12 mouse cellular contexts compared by ENCODE assay signal in the genomic region with DNA sequence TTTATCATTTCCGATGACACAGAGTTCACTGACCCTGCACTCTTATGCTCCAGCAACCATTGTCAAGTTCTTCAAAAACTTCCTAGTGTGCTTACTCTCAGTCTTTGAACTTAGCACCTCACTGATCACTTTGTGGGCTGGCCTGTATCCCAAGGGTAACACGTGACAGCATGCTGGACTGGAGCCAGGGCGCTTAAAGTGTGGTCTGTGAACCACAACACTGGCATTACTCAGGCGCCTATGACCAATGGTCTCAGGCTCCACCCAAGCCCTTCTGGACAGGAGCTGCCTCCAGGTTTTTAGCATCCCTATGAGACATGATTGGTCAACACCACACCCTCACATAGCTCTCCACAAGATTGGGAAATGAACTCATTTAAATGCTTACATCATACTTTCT. TPM values are rescaled to one million over a fixed set of nuclear protein-coding genes. Genes with fewer than 3 reads are reported as not detected.
A peak's percentile ranks its signal among the peaks of the same experiment; 100 is the strongest.
DNase-seq lines count a peak whose midpoint lies in the region; ATAC-seq and TF ChIP-seq lines count a peak whose summit lies in the region.
"Had no signal": no experiment of that assay in that cellular context is flagged by ENCODE, and none has a peak within 500 bp of the region (broad histone marks: within the 10 kb centered on the region; RNA-seq: fewer than 3 reads in every experiment).

No protein-coding gene starts in this region.

- no peak overlapping the region for H3K27ac ChIP-seq in kidney, embryonic 14.5 days (ENCODE audit: low read depth, low read length)
- no peak overlapping the region for H3K27ac ChIP-seq in lung, postnatal 0 days (ENCODE audit: low read length)
- no peak overlapping the region for H3K27ac ChIP-seq in midbrain, embryonic 15.5 days
- H3K27ac ChIP-seq: hindbrain, embryonic 13.5 days; liver, embryonic 15.5 days had no signal

- no peaks in the 10 kb centered on the region for H3K27me3 ChIP-seq in kidney, embryonic 14.5 days (ENCODE audit: control insufficient read depth, insufficient read depth, low read length)
- no peaks in the 10 kb centered on the region for H3K27me3 ChIP-seq in lung, postnatal 0 days (replicated peaks; ENCODE audit: insufficient read depth, low read length)
- no peaks in the 10 kb centered on the region for H3K27me3 ChIP-seq in midbrain, embryonic 15.5 days (replicated peaks)
- H3K27me3 ChIP-seq: hindbrain, embryonic 13.5 days; liver, embryonic 15.5 days had no signal

- no peaks in the 10 kb centered on the region for H3K9me3 ChIP-seq in kidney, embryonic 14.5 days (ENCODE audit: control insufficient read depth, low read length)
- H3K9me3 ChIP-seq in lung, postnatal 0 days (ENCODE audit: low read length), result no peaks in the 10 kb centered on the region
- H3K9me3 ChIP-seq in midbrain, embryonic 15.5 days, result no peaks in the 10 kb centered on the region
- H3K9me3 ChIP-seq: hindbrain, embryonic 13.5 days; liver, embryonic 15.5 days had no signal

- no peak overlapping the region for H3K4me2 ChIP-seq in kidney, embryonic 14.5 days (replicated peaks; ENCODE audit: low read depth, low read length)
- H3K4me2 ChIP-seq in lung, postnatal 0 days (replicated peaks; ENCODE audit: low read depth, low read length), result no peak overlapping the region
- no peak overlapping the region for H3K4me2 ChIP-seq in midbrain, embryonic 15.5 days
- H3K4me2 ChIP-seq: heart, embryonic 11.5 days; hindbrain, embryonic 13.5 days; liver, embryonic 15.5 days had no signal

- ATAC-seq in kidney, embryonic 14.5 days (ENCODE audit: low FRiP score, low TSS enrichment), result no peak
- ATAC-seq in lung, postnatal 0 days, result peak; percentile 19; the same call in 1 of the 2 replicates
- no peak for ATAC-seq in midbrain, embryonic 15.5 days (replicated peaks)

- TF ChIP-seq EP300 in lung, postnatal 0 days (IDR thresholded peaks at IDR 0.05), result no peak

- DNase-seq in kidney, adult 11 months, result peak; percentile 79
- peak; percentile 38 for DNase-seq in adrenal gland, postnatal 14 days
- peak; percentile 73 to 90 for DNase-seq in kidney, adult 8-10 months
- peak; percentile 10 for DNase-seq in lung, postnatal 0 days (ENCODE audit: low spot score)
- no peak for DNase-seq in left cerebral cortex, adult 9 months (ENCODE audit: low spot score in 2 of 2)
- DNase-seq: cerebellum, postnatal 25 days; midbrain, embryonic 14.5 days had no signal

- 80% methylated on average over 4 of the region's 4 CpGs for WGBS in kidney, embryonic 14.5 days
- 55% methylated on average over 4 of the region's 4 CpGs for WGBS in lung, postnatal 0 days
- WGBS in midbrain, embryonic 15.5 days, result 80% methylated on average over 4 of the region's 4 CpGs

- no peak for TF ChIP-seq CTCF in lung, postnatal 0 days (IDR thresholded peaks at IDR 0.05)

- no peak overlapping the region for H3K9ac ChIP-seq in kidney, embryonic 14.5 days (ENCODE audit: low read depth, low read length)
- H3K9ac ChIP-seq in lung, postnatal 0 days (replicated peaks; ENCODE audit: low read depth), result no peak overlapping the region
- H3K9ac ChIP-seq in midbrain, embryonic 15.5 days, result no peak overlapping the region
- H3K9ac ChIP-seq: hindbrain, embryonic 13.5 days; liver, embryonic 15.5 days had no signal

- no peaks in the 10 kb centered on the region for H3K4me1 ChIP-seq in kidney, embryonic 14.5 days (ENCODE audit: control insufficient read depth, insufficient read depth, low read length)
- H3K4me1 ChIP-seq in lung, postnatal 0 days (ENCODE audit: insufficient read depth, low read depth, low read length), result no peaks in the 10 kb centered on the region
- no peaks in the 10 kb centered on the region for H3K4me1 ChIP-seq in midbrain, embryonic 15.5 days
- H3K4me1 ChIP-seq: hindbrain, embryonic 13.5 days; liver, embryonic 15.5 days had no signal

- no peaks in the 10 kb centered on the region for H3K36me3 ChIP-seq in kidney, embryonic 14.5 days (ENCODE audit: control insufficient read depth, insufficient read depth, low read length)
- no peaks in the 10 kb centered on the region for H3K36me3 ChIP-seq in lung, postnatal 0 days (ENCODE audit: insufficient read depth, low read length)
- H3K36me3 ChIP-seq in midbrain, embryonic 15.5 days (replicated peaks), result no peaks in the 10 kb centered on the region
- H3K36me3 ChIP-seq: hindbrain, embryonic 13.5 days; liver, embryonic 15.5 days had no signal

- no peak overlapping the region for H3K4me3 ChIP-seq in kidney, embryonic 14.5 days (ENCODE audit: low read length)
- H3K4me3 ChIP-seq in lung, postnatal 0 days (ENCODE audit: low read depth, low read length), result no peak overlapping the region
- H3K4me3 ChIP-seq in midbrain, embryonic 15.5 days, result no peak overlapping the region
- H3K4me3 ChIP-seq: hindbrain, embryonic 13.5 days; liver, embryonic 15.5 days had no signal

RNA-seq across cellular contexts. Expression of gene Col6a6, which starts 52.8 kb away (rescaled TPM):
- polyA plus RNA-seq in kidney, embryonic 14.5 days (2014; fragmentation: Nextera tagmentation; extraction: Ambion mirVana), result 0.64 and 0.83 TPM in 2 replicates
- total RNA-seq in adrenal gland, postnatal 14 days (2021), result 5.0 and 6.7 TPM in 2 replicates
- polyA plus RNA-seq in lung, postnatal 0 days (2015; fragmentation: Nextera tagmentation; extraction: Ambion mirVana), result 0.07 and 0.12 TPM in 2 replicates
- 0.15 and 0.23 TPM in 2 replicates for polyA plus RNA-seq in midbrain, embryonic 15.5 days (2015; fragmentation: Nextera tagmentation; extraction: Ambion mirVana)

Comparison
In these comparisons a context has a peak if more than half of its experiments do, and no peak if none do; other contexts are left out.
1. DNase-seq: peak in kidney, adult 11 months (single experiment), adrenal gland, postnatal 14 days (single experiment), kidney, adult 8-10 months (2 of 2) and lung, postnatal 0 days (single experiment); none in left cerebral cortex, adult 9 months (0 of 2).